Mouse (Mus musculus) testis, adult 2 months (tissue): Measurements from ENCODE around the gene 9530077C05Rik. TPM values are rescaled to one million over a fixed set of nuclear protein-coding genes. Genes with fewer than 3 reads are reported as not detected.
"Not testable (repeated sequence)": the region's sequence is repeated elsewhere in the genome, so short reads cannot be mapped to it uniquely, and the experiment has no call there.

Source experiments
- H3K27ac ChIP-seq: fragments of 200-500 bp; 2 replicates; pipeline ENCODE4 v1.5.1; 2012; ENCODE audit warnings: low read depth, low read length; ENCODE audit not compliant: control insufficient read depth, insufficient read depth
- H3K27me3 ChIP-seq: fragments of 200-500 bp; 2 replicates; pipeline ENCODE4 v1.6.1; 2012; ENCODE audit warnings: mild to moderate bottlenecking, low read length, moderate library complexity; ENCODE audit not compliant: control insufficient read depth, insufficient read depth
- H3K36me3 ChIP-seq: fragments of 200-500 bp; 2 replicates; pipeline ENCODE4 v1.6.1; 2012; ENCODE audit warnings: mild to moderate bottlenecking, low read length; ENCODE audit not compliant: control insufficient read depth, insufficient read depth
- H3K4me1 ChIP-seq: fragments of 200-500 bp; 2 replicates; pipeline ENCODE4 v1.6.1; 2012; ENCODE audit warnings: low read length; ENCODE audit not compliant: control insufficient read depth, insufficient read depth
- H3K4me3 ChIP-seq: fragments of 200-500 bp; 2 replicates; pipeline ENCODE4 v1.5.1; 2012; ENCODE audit warnings: low read depth, mild to moderate bottlenecking, low read length, moderate library complexity, mixed read lengths; ENCODE audit not compliant: control insufficient read depth
- CTCF ChIP-seq: fragments of 200-500 bp; IDR thresholded peaks from 2 replicates; pipeline ENCODE4 v1.5.1; 2012; ENCODE audit warnings: low read depth, mild to moderate bottlenecking, inconsistent platforms, low read length, moderate library complexity; ENCODE audit not compliant: control insufficient read depth, insufficient read depth, insufficient replicate concordance
- POLR2A ChIP-seq: fragments of 200-500 bp; IDR thresholded peaks from 2 replicates; pipeline ENCODE4 v1.6.1; 2012; ENCODE audit warnings: low read depth, mild to moderate bottlenecking, inconsistent platforms, low read length, moderate library complexity; ENCODE audit not compliant: control insufficient read depth
- polyA plus RNA-seq: library from polyadenylated mRNA; depleted of rRNA; stranded (reverse); fragments of >200 nt; gene quantifications from 2 replicates; pipeline ENCODE4 v1.2.3, GENCODE M21; 2012

Gene 9530077C05Rik
- polyA plus RNA-seq, 1 experiment: 43.0 TPM

- H3K27me3 ChIP-seq: no peaks in the 10 kb centered on the region
- no peaks in the 10 kb centered on the region for H3K36me3 ChIP-seq
- no peak for TF ChIP-seq CTCF
- no peak for TF ChIP-seq POLR2A
- no peak overlapping the region for H3K27ac ChIP-seq
- no peaks in the 10 kb centered on the region for H3K4me1 ChIP-seq
- no peak overlapping the region for H3K4me3 ChIP-seq
Observed at GRCm38 (mm10) chr9:22405414-22405813, 5.9 kb upstream of the 9530077C05Rik start.

GRCm38 (mm10) chr9:22407633-22408032 is 3.7 kb upstream of the 9530077C05Rik start:
- H3K4me1 ChIP-seq, H3K36me3 ChIP-seq, H3K27ac ChIP-seq, H3K4me3 ChIP-seq, H3K27me3 ChIP-seq: not testable (repeated sequence)

DNA sequence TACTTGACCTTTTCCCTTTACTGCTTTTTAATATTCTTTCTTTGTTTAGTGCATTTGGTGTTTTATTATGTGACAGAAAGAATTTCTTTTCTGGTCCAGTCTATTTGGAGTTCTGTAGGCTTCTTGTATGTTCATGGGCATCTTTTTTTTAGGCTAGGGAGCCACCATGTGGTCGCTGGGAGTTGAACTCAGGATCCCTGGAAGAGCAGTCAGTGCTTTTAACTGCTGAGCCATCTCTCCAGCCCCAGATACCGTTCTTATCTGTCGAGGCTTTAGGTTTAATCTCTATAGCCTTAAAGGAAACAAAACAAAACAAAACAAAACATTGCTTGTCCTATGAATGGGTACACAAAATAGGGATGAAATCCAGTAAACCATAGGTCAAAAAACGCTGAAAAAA is 3.0 kb upstream of the 9530077C05Rik start:
- not testable (repeated sequence) for H3K27me3 ChIP-seq, H3K27ac ChIP-seq, H3K4me1 ChIP-seq, H3K4me3 ChIP-seq, H3K36me3 ChIP-seq

GRCm38 (mm10) chr9:22409501-22409900 is 1.8 kb upstream of the 9530077C05Rik start:
- H3K27me3 ChIP-seq: no peaks in the 10 kb centered on the region
- H3K4me1 ChIP-seq: peaks cover 4% of the 10 kb centered on the region; the same call in 1 of the 2 replicates
- peak overlapping the region; percentile 80 for H3K4me3 ChIP-seq
- H3K36me3 ChIP-seq: no peaks in the 10 kb centered on the region
- no peak for TF ChIP-seq POLR2A
- peak; percentile 18; the same call in 1 of the 2 replicates for TF ChIP-seq CTCF
- H3K27ac ChIP-seq: no peak overlapping the region; the same call in 1 of the 2 replicates

DNA sequence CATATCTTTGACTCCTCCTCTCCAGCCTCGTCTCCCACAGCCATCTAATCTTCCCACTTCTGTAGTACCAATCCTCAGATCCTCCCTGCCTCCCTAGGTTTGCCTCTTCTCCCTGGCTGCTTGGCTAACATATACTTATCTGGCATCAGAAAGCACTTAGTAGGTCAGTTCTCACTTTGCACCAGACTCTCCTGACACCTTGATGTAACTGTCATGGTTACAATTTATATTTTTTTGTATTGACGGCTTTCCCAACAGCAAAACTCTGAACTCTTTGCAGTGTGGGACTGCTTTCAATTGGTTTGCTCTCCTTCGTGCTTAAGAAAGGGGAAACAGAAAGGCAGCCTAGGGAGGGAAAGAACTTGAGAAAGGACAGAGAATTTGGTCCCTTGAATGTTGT is 4.9 kb downstream of the 9530077C05Rik start:
- TF ChIP-seq CTCF (no peak), POLR2A (no peak)

GRCm38 (mm10) chr9:22417547-22417946 is 6.2 kb downstream of the 9530077C05Rik start:
- Histone ChIP-seq H3K4me1 (peaks cover 4% of the 10 kb centered on the region; the same call in 1 of the 2 replicates), H3K36me3 (no peaks in the 10 kb centered on the region), H3K4me3 (no peak overlapping the region), H3K27me3 (no peaks in the 10 kb centered on the region), H3K27ac (peak overlapping the region; percentile 82)
- no peak for TF ChIP-seq CTCF
- no peak for TF ChIP-seq POLR2A

More for the DNA sequence above, 4.9 kb downstream of the 9530077C05Rik start:
- H3K36me3 ChIP-seq: no peaks in the 10 kb centered on the region
- H3K27ac ChIP-seq: no peak overlapping the region
- no peak overlapping the region for H3K4me3 ChIP-seq
- H3K4me1 ChIP-seq: peaks cover 7% of the 10 kb centered on the region; the same call in 1 of the 2 replicates
- H3K27me3 ChIP-seq: no peaks in the 10 kb centered on the region

- Histone ChIP-seq H3K27me3 (no peaks in the 10 kb centered on the region), H3K36me3 (no peaks in the 10 kb centered on the region), H3K27ac (peak overlapping the region; percentile 21; the same call in 1 of the 2 replicates), H3K4me1 (peaks cover 4% of the 10 kb centered on the region; the same call in 1 of the 2 replicates), H3K4me3 (no peak overlapping the region)
- no peak for TF ChIP-seq CTCF
- no peak for TF ChIP-seq POLR2A
Observed at GRCm38 (mm10) chr9:22419877-22420276, 8.6 kb downstream of the 9530077C05Rik start.

- no peak for TF ChIP-seq CTCF
Observed at GRCm38 (mm10) chr9:22420491-22420890, 9.2 kb downstream of the 9530077C05Rik start.

DNA sequence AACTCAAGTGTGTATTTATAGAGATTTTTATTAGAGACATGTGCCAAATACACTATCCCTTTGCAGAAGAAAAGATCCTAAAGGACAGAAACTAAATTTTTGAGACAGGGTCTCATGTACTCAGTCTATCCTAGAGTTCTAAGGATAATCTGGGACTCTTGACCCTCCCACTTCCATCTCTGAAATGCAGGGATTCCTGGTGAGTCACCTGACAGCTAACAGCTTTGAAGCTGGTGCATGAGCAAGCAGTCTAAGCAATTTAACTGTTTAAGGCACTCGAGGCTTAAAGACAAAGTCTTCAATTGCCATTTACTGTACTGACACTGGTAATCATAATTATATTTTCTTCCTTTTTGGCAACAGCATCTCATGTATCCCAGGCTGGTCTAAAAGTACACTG is 11.2 kb downstream of the 9530077C05Rik start:
- Histone ChIP-seq H3K4me3 (no peak overlapping the region), H3K36me3 (no peaks in the 10 kb centered on the region; the same call in 1 of the 2 replicates), H3K27ac (no peak overlapping the region), H3K27me3 (no peaks in the 10 kb centered on the region), H3K4me1 (peaks cover 4% of the 10 kb centered on the region; the same call in 1 of the 2 replicates)
- TF ChIP-seq POLR2A: no peak

More at GRCm38 (mm10) chr9:22420491-22420890, 9.2 kb downstream of the 9530077C05Rik start:
- no peaks in the 10 kb centered on the region for H3K36me3 ChIP-seq
- no peak overlapping the region for H3K4me3 ChIP-seq
- no peaks in the 10 kb centered on the region for H3K27me3 ChIP-seq
- peaks cover 4% of the 10 kb centered on the region; the same call in 1 of the 2 replicates for H3K4me1 ChIP-seq
- no peak overlapping the region for H3K27ac ChIP-seq
